Mouse (Mus musculus): ENCODE data around the gene Krt17. TPM values are rescaled to one million over a fixed set of nuclear protein-coding genes. Genes with fewer than 3 reads are reported as not detected.

Krt17 gene
- polyA plus RNA-seq, 2 experiments: 0.15 to 0.18 TPM

- 40% methylated on average over 5 of the region's 5 CpGs for WGBS (ENCODE audit: insufficient replicate concordance)
- TF ChIP-seq CTCF (IDR thresholded peaks at IDR 0.05; ENCODE audit: low read depth) (no peak), EP300 (IDR thresholded peaks at IDR 0.05; ENCODE audit: low read depth) (no peak)
- no peaks in the 10 kb centered on the region for H3K9me3 ChIP-seq (ENCODE audit: control insufficient read depth, low read length)
- no peaks in the 10 kb centered on the region for H3K36me3 ChIP-seq (replicated peaks; ENCODE audit: control insufficient read depth, insufficient read depth, low read depth)
- H3K27me3 ChIP-seq (ENCODE audit: control insufficient read depth, insufficient read depth, low read length): no peaks in the 10 kb centered on the region
- H3K27ac ChIP-seq: no peak overlapping the region
- H3K4me3 ChIP-seq (ENCODE audit: insufficient read depth in 1 of 2, low read depth in 2 of 2, low read length in 2 of 2): no peak overlapping the region
- no peak overlapping the region for H3K4me2 ChIP-seq (ENCODE audit: low read depth)
- no peaks in the 10 kb centered on the region for H3K4me1 ChIP-seq (replicated peaks; ENCODE audit: control insufficient read depth in 2 of 2, insufficient read depth in 2 of 2, low read length in 1 of 2)
- DNase-seq (ENCODE audit: low read depth in 3 of 3, low spot score in 3 of 3) (no peak), ATAC-seq (ENCODE audit: insufficient read depth) (no peak)
- no peak overlapping the region for H3K9ac ChIP-seq (replicated peaks)
Observed at GRCm38 (mm10) chr11:100278759-100279158, 17.9 kb upstream of the Krt17 start.

GRCm38 (mm10) chr11:100277726-100278480 lies 17.1 kb upstream of the Krt17 start:
- H3K4me1 ChIP-seq (replicated peaks; ENCODE audit: control insufficient read depth in 2 of 2, insufficient read depth in 2 of 2, low read length in 1 of 2): no peaks in the 10 kb centered on the region
- H3K4me2 ChIP-seq (ENCODE audit: low read depth): no peak overlapping the region
- TF ChIP-seq CTCF (IDR thresholded peaks at IDR 0.05; ENCODE audit: low read depth) (no peak), EP300 (IDR thresholded peaks at IDR 0.05; ENCODE audit: low read depth) (no peak)
- H3K9ac ChIP-seq (replicated peaks): no peak overlapping the region
- DNase-seq (ENCODE audit: low read depth in 3 of 3, low spot score in 3 of 3): no peak
- no peak for ATAC-seq (ENCODE audit: insufficient read depth)
- no peaks in the 10 kb centered on the region for H3K36me3 ChIP-seq (replicated peaks; ENCODE audit: control insufficient read depth, insufficient read depth, low read depth)
- WGBS (ENCODE audit: insufficient replicate concordance): 48% methylated on average over 15 of the region's 15 CpGs
- no peaks in the 10 kb centered on the region for H3K9me3 ChIP-seq (ENCODE audit: control insufficient read depth, low read length)
- H3K27me3 ChIP-seq (ENCODE audit: control insufficient read depth, insufficient read depth, low read length): no peaks in the 10 kb centered on the region
- no peak overlapping the region for H3K4me3 ChIP-seq (ENCODE audit: insufficient read depth in 1 of 2, low read depth in 2 of 2, low read length in 2 of 2)
- no peak overlapping the region for H3K27ac ChIP-seq

- Histone ChIP-seq H3K4me3 (ENCODE audit: insufficient read depth in 1 of 2, low read depth in 2 of 2, low read length in 2 of 2) (no peak overlapping the region), H3K4me2 (ENCODE audit: low read depth) (no peak overlapping the region), H3K36me3 (replicated peaks; ENCODE audit: control insufficient read depth, insufficient read depth, low read depth) (no peaks in the 10 kb centered on the region), H3K9ac (replicated peaks) (no peak overlapping the region), H3K9me3 (ENCODE audit: control insufficient read depth, low read length) (no peaks in the 10 kb centered on the region), H3K27ac (no peak overlapping the region), H3K4me1 (replicated peaks; ENCODE audit: control insufficient read depth in 2 of 2, insufficient read depth in 2 of 2, low read length in 1 of 2) (no peaks in the 10 kb centered on the region), H3K27me3 (ENCODE audit: control insufficient read depth, insufficient read depth, low read length) (no peaks in the 10 kb centered on the region)
- DNase-seq (ENCODE audit: low read depth in 3 of 3, low spot score in 3 of 3) (no peak), ATAC-seq (ENCODE audit: insufficient read depth) (no peak)
- TF ChIP-seq CTCF (IDR thresholded peaks at IDR 0.05; ENCODE audit: low read depth) (no peak), EP300 (IDR thresholded peaks at IDR 0.05; ENCODE audit: low read depth) (no peak)
- 53% methylated on average over 5 of the region's 5 CpGs for WGBS (ENCODE audit: insufficient replicate concordance)
Observed at GRCm38 (mm10) chr11:100275466-100275865, 14.6 kb upstream of the Krt17 start.

GRCm38 (mm10) chr11:100274719-100275118 lies 13.9 kb upstream of the Krt17 start:
- H3K27me3 ChIP-seq (ENCODE audit: control insufficient read depth, insufficient read depth, low read length): no peaks in the 10 kb centered on the region
- H3K9me3 ChIP-seq (ENCODE audit: control insufficient read depth, low read length): no peaks in the 10 kb centered on the region
- no peak overlapping the region for H3K4me2 ChIP-seq (ENCODE audit: low read depth)
- H3K4me1 ChIP-seq (replicated peaks; ENCODE audit: control insufficient read depth in 2 of 2, insufficient read depth in 2 of 2, low read length in 1 of 2): no peaks in the 10 kb centered on the region
- TF ChIP-seq EP300 (IDR thresholded peaks at IDR 0.05; ENCODE audit: low read depth) (no peak), CTCF (IDR thresholded peaks at IDR 0.05; ENCODE audit: low read depth) (no peak)
- DNase-seq (ENCODE audit: low read depth in 3 of 3, low spot score in 3 of 3): no peak
- ATAC-seq (ENCODE audit: insufficient read depth): no peak
- 62% methylated on average over 7 of the region's 7 CpGs for WGBS (ENCODE audit: insufficient replicate concordance)
- H3K36me3 ChIP-seq (replicated peaks; ENCODE audit: control insufficient read depth, insufficient read depth, low read depth): no peaks in the 10 kb centered on the region
- H3K27ac ChIP-seq: no peak overlapping the region
- no peak overlapping the region for H3K4me3 ChIP-seq (ENCODE audit: insufficient read depth in 1 of 2, low read depth in 2 of 2, low read length in 2 of 2)
- no peak overlapping the region for H3K9ac ChIP-seq (replicated peaks)

- Histone ChIP-seq H3K36me3 (replicated peaks; ENCODE audit: control insufficient read depth, insufficient read depth, low read depth) (no peaks in the 10 kb centered on the region), H3K9me3 (ENCODE audit: control insufficient read depth, low read length) (no peaks in the 10 kb centered on the region), H3K27me3 (ENCODE audit: control insufficient read depth, insufficient read depth, low read length) (no peaks in the 10 kb centered on the region), H3K9ac (replicated peaks) (no peak overlapping the region), H3K4me1 (replicated peaks; ENCODE audit: control insufficient read depth in 2 of 2, insufficient read depth in 2 of 2, low read length in 1 of 2) (no peaks in the 10 kb centered on the region), H3K4me2 (ENCODE audit: low read depth) (no peak overlapping the region), H3K4me3 (ENCODE audit: insufficient read depth in 1 of 2, low read depth in 2 of 2, low read length in 2 of 2) (no peak overlapping the region), H3K27ac (no peak overlapping the region)
- 43% methylated on average over 1 of the region's 1 CpGs for WGBS (ENCODE audit: insufficient replicate concordance)
- DNase-seq (ENCODE audit: low read depth in 3 of 3, low spot score in 3 of 3) (no peak), ATAC-seq (ENCODE audit: insufficient read depth) (no peak)
- no peak for TF ChIP-seq CTCF (IDR thresholded peaks at IDR 0.05; ENCODE audit: low read depth)
- no peak for TF ChIP-seq EP300 (IDR thresholded peaks at IDR 0.05; ENCODE audit: low read depth)
Observed at GRCm38 (mm10) chr11:100271878-100272277, 11.0 kb upstream of the Krt17 start.
